Mouse (Mus musculus) CH12.LX (cell line): ENCODE results near the gene Tnfaip2.

Source experiments
- CHD1 ChIP-seq: IDR thresholded peaks from 2 replicates; pipeline ENCODE4 v1.6.1; 2012; ENCODE audit warnings: low read depth, low read length, improper control_type of control experiment, inconsistent platforms
- CTCF ChIP-seq, 2 experiments: IDR thresholded peaks in 1 of 2; conservative IDR thresholded peaks in 1 of 2; 2 replicates each; pipeline ENCODE4 v1.5.1; 2011 to 2012; ENCODE audit warnings: low read depth in 2 of 2, low read length in 2 of 2, improper control_type of control experiment in 1 of 2, inconsistent platforms in 1 of 2, mild to moderate bottlenecking in 1 of 2, moderate library complexity in 1 of 2
- PAX5 ChIP-seq: IDR thresholded peaks from 2 replicates; pipeline ENCODE4 v1.6.1; 2012; ENCODE audit warnings: low read length, inconsistent platforms, mixed read lengths
- POLR2A ChIP-seq: IDR thresholded peaks from 2 replicates; pipeline ENCODE4 v1.6.1; 2011; ENCODE audit warnings: low read depth, mild to moderate bottlenecking, improper control_type of control experiment, low read length
- SIN3A ChIP-seq: IDR thresholded peaks from 2 replicates; pipeline ENCODE4 v1.6.1; 2012; ENCODE audit warnings: low read length, improper control_type of control experiment, inconsistent platforms
- ZKSCAN1 ChIP-seq: IDR thresholded peaks from 2 replicates; pipeline ENCODE4 v1.6.1; 2012; ENCODE audit warnings: low read depth, inconsistent platforms, low read length, improper control_type of control experiment, borderline replicate concordance
- ZNF384 ChIP-seq: IDR thresholded peaks from 2 replicates; pipeline ENCODE4 v1.6.1; 2012; ENCODE audit warnings: low read depth, low read length, improper control_type of control experiment, inconsistent platforms

DNA sequence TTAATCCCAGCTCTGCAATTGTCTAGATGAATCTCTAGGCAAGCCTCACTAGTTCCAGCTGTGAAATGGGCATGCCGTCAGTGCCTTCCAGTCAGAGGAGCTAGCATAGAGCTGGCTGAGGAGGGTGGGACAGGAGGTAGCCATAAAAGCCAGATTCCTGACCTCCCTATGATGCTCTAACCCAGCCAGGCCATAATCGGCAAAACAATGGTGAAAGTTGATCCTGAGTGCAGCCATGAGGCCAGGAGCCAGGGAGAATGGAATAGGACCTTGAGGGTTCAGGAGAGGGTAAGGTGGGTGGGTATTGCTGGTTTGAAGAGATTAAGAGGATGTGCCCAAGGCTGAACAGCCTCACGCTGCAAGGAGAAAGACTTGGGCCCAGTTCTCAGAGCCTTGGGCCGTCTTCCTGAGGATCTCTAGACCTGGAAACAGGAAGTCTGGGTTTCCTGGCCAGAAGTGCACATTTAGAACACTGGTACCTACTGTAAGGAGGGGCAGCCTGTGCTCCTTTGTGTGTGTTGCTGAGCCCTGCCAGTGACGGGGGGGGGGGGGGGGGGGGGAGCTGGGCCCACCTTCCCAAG, 9.4 kb upstream of the Tnfaip2 start:
- no peak for TF ChIP-seq CTCF (conservative IDR thresholded peaks at IDR 0.05 in 1 of 2, IDR thresholded peaks at IDR 0.05 in 1 of 2; ENCODE audit: low read depth in 2 of 2, low read length in 2 of 2)
- TF ChIP-seq ZNF384 = no peak
- TF ChIP-seq SIN3A = no peak
- no peak for TF ChIP-seq CHD1
- TF ChIP-seq ZKSCAN1 = no peak
- no peak for TF ChIP-seq PAX5
- no peak for TF ChIP-seq POLR2A
